Mouse (Mus musculus): ENCODE measurements around the gene Frmd4b. TPM values are rescaled to one million over a fixed set of nuclear protein-coding genes. Genes with fewer than 3 reads are reported as not detected.

The Frmd4b gene
- total RNA-seq, 2 experiments from 2014 or later: 34.4 to 41.6 TPM

DNA sequence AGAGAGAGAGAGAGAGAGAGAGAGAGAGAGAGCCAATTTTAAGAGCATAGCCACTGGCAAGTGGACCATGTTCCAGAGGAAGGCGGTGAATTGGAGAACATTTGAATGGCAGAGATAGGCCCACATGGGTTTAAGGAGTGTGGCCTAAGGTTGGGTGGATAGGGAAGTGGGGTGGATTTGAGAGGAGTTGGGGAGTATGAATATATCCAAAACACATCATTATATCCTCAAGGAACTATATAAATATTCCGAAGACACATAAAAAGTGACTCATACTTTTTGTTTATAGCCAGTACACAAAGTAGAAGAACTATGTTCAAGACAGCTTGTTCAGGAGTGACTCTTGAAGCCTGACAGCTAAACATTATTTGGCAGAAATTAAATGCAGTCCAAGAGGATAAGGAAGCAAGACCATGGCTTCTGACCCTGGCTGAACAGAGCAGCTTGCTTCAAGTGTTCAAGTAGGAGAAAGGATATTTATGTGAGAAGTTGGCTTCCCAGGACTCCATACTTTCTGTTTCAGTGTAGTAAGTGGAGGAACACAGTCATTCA, 36.8 kb downstream of the Frmd4b start:
- DNase-seq (ENCODE audit: low spot score in 2 of 2): no peak

DNA sequence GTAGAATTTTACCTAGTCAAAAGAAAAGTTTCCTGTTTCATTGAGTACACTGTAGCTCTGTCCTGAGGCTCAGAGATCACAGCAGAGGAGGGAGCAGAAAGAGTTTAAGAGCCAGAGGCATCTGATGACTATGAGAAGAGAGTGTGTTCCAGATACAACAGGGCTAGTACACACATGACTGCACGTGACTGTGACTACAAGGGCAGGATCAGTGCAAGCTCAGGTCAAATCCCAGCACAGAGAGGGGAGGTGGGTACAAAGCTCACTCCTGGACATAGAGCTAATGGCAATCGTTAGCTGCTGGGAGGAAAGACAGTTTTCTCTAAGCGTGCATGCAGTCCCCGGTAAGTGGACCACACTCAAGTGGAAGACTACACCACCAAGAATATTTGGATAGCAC, 37.6 kb downstream of the Frmd4b start:
- DNase-seq (ENCODE audit: low spot score in 2 of 2): no peak

DNA sequence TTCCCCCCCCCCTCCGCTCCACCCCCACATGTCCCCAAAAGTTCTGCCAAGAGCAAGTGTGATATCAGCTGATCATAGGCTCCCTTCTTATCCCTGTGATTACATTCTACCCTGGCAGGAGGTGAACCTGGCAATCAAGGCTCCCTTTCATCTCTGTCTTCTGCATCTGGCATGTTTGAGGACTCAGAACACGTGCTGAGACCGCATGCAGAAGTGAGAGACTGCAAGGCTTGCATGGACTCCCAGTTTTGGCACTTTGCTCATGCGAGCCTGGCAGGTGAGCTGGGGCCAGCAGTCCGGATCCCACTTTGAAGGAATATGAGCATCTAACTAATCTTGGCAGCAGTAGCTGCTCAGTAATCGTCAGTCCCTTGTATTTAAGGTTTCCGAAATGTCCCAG, 39.1 kb downstream of the Frmd4b start:
- DNase-seq (ENCODE audit: low spot score in 2 of 2): no peak

DNA sequence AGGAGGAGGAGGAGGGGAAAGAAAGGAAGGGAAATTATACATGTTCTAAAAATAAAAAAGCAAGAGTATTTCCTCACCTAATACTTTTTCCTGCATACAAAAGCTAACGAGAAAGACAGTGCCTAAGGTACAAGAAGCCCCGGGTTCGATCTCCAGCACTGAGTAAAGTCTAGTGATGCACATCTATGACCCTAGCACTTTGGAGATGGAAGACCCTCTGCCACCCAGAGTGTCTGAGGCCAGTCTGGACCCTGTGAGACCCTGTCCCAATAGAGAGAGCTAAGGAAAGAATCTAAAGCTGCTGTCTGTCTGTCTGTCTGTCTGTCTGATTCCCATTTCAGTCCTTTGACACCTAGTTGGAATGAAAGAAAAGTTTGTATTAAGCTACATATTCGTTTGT, 40.0 kb downstream of the Frmd4b start:
- no peak for DNase-seq (ENCODE audit: low spot score in 2 of 2)

DNA sequence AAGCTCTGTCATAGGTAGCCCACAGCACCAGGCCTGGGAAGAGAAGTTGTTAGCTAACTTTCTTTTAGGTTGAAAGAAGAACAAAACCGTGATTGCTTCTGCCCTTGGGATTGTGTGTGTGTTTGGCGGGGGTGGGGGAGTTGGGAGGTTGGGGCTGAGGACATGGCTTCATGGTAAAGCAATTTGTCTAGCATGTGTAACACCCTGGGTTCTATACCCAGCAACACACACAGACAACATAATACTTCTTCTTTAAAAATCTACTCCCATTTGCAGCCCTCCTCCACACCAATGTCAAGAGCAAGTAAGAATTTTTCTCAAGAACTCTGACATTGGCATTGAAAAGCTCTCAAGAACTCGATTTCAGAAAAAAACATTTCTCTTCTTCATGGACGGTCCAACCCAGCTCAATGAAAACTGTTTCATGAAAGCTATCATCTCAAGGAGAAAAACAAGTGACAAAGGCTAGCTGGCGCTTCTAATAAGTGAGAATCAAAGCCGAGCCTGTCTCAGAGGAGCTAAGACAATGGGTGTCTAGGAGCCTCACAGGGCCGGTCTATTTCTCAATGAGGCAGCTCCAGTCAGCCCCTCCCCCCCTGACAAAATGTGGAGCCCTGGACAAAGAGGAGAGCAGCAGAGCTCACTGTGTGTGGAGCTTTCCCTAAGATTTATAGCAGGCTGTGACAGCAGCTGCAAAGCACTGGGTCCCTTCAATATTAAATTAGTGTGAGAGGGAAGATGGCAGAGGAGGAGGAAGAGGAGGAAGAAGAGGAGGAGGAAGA, 40.6 kb downstream of the Frmd4b start:
- no peak for DNase-seq (ENCODE audit: low spot score in 2 of 2)

DNA sequence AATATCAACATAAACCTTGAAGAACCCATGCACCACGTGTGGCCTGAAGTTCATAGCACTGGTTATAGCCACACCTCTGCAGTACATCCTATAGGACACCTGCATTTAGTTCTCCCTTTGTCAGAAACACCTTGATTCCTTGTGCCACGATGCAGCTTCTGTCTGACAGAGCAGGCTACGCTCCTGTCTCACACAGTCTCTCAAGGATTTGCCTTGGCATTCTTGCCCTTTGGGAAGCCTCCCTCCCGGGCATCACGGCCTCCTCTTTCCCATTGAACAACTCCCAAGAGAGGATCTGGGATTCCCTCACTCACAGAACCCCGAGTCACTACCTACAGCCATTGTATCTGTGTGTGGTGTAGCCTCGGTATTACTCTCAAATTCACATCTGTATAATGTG, 41.2 kb downstream of the Frmd4b start:
- DNase-seq (ENCODE audit: low spot score in 2 of 2): no peak

DNA sequence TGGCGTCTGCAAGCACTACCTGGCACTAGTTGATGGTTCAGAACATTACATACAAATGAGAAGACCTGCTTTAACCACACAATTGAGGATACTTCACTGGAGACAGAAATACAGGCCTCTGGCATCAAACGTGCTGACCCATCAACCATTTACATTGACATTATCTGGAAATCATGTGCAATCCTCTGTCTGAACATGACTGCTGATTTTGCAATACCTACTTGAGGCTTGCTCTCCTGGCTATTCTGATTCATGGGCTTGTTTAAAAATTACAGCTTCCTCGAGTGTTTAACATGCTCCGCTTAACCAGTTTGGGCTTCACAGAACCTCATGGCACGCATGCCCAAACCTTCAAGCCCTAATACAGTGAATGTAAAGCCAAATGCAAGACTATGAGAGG, 42.4 kb downstream of the Frmd4b start:
- DNase-seq (ENCODE audit: low spot score in 2 of 2): no peak

DNA sequence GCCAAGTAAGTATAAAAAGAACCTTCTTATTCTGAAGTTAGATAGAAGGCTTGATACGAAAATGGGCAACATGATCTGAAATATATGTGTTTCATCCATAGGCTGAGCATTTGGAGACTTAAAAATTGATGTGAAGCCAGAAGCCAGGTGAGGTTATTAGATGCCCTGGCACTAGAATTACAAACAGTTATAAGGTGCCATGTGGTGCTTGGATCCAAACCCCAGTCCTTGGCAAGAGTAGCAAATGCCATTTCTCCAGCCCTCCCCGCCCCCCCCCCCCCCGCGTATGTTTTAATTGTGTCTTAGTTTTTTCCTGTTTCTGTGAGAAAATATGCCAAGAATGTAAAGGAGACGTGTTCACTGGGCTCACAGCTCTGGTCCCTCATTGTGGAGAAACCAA, 45.1 kb downstream of the Frmd4b start:
- DNase-seq (ENCODE audit: low spot score in 2 of 2): no peak

DNA sequence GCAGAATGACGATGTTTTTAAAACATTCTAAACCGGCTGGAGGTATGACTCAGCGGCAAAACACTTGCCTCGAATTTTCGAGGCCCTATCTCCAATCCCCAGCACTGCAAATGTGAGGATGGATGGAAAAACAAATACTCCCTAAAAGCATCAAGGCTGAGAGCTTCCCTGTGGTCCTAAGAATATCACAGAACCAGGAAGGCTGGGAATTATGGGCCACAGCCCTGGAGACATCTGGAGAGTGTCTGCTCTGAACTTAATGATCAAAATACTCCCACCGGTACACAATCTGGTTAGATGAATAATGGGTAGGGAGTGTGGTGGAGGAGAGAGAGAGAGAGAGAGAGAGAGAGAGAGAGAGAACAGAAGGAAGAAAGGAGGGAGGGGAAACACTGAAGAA, 48.8 kb downstream of the Frmd4b start:
- DNase-seq (ENCODE audit: low spot score in 2 of 2): no peak

DNA sequence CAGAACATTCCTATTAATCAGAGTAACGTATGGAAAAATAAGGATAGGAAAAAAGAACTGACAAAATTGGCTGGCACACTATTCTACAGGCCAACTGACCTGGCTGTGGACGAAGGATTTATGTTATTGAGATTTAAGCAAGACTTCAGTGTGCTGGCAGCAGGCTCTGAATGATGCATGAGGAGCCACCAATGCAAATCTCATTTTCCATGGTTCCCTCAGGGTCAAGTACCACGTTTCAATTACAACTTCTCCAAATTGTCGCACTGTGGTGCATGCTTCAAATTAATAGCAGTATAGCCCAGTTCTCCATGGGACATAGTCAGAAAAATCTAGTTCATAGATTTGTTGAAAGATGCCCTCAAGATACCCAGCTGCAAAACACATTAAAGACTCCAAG, 50.6 kb downstream of the Frmd4b start:
- DNase-seq (ENCODE audit: low spot score in 2 of 2): no peak

DNA sequence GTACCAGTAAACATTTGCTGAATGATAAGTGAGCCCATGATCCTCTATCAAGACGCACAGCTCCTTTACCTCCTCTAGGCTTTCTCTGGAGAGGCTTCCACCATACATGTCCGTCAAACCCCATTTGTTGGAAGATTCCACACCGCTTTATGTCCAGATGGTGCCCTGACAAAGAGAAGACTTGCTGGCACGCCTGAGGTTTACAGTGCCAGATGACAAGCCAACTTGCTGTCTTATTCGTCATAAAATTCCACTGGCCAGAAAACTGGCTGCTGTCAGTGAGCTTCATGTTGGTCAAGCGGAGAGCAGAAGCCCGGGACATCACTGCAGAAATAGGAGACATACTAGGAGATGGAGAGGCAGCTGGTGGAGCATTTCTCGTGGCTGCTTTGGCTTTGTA, 60.2 kb downstream of the Frmd4b start:
- DNase-seq (ENCODE audit: low spot score in 2 of 2): no peak

DNA sequence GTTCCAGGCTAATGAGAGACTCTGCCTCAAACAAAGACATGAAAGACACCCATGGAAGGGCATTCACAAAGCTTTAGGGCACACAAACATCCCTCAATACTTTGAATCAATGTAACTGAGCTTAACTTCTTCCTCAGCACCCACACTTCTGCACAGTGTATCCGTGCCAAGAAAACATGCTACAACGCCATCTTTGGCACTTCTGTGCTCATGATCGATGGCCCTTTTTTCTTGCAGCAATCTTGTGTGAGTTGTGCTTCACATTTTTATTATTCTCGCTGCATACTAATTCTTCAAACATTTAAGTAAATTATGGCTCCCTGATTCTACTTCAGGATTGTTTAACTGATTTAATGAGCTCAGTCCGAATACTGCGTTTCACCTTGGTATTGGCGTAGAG, 61.7 kb downstream of the Frmd4b start:
- DNase-seq (ENCODE audit: low spot score in 2 of 2): no peak

DNA sequence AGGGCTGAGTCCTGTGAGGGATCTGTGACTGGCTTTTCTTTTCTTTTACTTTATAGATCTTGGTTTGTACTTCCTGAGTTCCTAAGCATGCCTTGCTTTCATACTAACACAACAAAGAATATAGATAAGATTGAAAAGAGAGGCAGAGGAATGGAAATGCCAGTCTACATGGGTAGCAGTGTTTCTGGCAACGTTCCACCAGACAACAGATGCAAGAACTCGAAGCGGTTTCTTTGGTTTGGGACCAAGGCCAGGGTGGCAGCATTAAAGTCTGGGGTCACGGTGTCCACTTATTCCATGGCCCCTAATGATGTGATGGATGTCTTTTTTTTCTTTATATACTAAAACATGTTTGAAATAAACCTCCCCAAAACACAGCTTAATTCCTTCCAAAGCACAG, 63.9 kb downstream of the Frmd4b start:
- DNase-seq (ENCODE audit: low spot score in 2 of 2): no peak

DNA sequence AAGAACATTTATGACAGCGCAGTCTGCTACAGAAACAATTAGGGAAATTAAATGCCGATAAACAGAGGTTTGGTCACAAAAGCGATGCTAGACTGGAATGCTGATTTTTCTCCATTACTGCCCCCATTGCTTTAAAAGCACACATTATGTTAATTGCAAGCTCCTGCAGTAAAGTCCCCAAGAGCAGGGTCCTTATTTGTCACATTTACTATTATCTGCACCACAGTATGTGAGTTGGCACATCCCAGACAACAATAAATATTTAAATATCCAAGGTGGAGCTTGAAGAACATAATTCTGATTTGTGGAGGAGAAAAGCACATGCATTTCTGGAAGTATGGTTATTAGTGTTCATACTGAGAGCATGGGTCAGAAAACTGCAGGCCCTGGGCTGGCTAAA, 64.8 kb downstream of the Frmd4b start:
- DNase-seq (ENCODE audit: low spot score in 2 of 2): no peak

DNA sequence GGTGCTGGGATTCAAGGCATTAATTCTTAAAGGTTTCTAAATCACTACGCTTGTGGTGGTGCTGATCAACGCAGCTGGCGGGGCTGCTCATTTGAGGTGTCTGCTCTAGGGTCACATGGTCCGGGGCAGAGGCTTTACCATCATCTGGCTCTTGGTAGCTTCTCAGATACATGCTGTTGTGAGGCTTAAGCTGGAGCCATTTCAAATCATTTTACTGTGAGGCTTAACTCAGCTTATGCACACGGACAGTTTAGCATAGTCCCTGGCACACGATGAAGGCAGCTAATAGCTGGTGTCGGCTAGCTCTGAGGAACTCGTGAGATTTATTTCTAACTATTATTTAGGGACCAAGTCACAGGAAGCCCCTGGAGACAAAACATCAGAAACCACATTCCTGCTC, 65.5 kb downstream of the Frmd4b start:
- no peak for DNase-seq (ENCODE audit: low spot score in 2 of 2)

DNA sequence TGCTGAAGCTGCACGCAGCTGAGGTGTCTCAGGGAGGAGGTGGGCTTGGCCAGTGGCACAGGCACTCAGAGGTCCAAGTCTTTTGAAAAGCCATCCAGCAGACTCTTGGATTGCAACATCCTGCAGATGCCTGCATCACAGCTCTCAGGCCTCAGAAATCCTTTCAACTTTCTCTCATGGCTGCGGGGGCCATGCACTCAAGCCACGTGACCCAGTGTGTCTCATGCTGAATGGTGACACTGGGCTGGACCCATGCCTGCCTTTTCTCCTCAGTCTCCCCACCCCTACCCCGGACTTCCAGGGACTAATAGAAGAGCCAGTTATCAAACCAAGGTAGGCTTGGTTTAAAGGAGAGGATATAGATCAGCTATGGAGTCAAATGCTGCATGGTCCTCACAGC, 66.2 kb downstream of the Frmd4b start:
- no peak for DNase-seq (ENCODE audit: low spot score in 2 of 2)

DNA sequence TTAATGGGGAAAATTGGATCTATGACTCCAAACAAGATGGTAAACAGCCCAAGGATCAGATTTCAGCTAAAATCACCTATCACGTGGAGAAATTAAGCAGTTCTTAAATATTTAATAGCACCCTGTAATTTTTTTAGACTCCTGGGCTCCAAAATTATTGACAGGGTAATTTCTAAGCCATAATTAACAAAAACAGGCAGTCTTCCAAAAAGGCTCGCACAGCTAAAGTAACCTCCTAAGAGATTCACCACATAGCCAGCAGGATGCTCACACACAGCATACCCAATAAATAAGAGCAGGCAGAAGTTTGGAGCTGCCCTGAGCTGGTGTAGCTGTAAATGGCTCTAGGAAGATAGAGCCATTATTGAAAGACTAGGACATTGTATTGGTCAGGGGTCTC, 76.9 kb downstream of the Frmd4b start:
- DNase-seq (ENCODE audit: low spot score in 2 of 2): no peak

DNA sequence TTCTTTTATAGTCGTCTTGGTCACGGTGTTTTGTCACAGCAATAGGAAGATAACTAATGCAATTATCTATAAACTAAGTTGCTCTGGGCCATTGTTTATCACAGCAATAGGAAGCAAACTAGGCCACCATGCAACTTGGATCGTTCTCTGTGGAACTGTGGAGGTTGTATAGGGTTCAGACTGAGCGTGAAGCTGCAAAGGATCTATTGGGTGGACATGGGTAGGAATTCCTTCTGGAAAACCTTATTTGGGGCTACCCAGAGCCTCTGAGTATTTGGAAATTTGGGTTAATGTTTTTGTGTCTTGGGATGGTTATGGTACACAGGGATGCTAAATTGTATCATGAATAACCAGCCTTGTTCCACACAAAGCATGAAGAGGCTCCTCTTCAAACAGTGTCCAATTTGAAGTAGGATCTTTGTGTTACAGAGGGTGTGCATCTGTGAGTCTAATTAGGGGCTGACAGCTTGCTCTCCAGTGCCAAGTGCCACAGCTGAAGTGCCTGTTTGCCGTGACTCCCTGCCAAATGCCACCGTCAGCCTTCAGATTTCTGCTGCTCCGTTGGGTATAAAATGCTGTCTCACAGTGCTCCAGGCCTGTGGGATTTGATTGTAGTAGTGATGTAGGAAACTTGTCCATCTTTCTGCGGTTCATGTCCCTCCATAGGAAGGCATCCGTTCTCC, 81.4 kb downstream of the Frmd4b start:
- no peak for DNase-seq (ENCODE audit: low spot score in 2 of 2)

DNA sequence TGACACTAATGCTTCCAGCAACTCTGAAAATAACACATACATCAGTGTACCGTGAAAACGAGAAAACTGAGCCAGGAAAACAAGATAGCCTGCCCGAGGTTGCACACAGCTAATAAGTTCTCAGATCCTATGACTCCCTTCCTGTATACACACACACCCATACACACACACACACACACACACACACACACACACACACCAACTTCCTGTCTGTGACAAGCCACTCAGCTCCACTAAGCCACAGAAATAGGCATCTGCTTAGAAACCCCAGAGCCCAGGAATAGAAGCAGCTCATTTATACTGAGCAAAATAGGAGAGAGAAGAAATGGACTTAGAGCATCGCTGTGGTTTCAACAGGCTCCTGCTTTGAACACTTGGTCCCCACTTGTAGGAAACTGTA, 86.3 kb downstream of the Frmd4b start:
- no peak for DNase-seq (ENCODE audit: low spot score in 2 of 2)

DNA sequence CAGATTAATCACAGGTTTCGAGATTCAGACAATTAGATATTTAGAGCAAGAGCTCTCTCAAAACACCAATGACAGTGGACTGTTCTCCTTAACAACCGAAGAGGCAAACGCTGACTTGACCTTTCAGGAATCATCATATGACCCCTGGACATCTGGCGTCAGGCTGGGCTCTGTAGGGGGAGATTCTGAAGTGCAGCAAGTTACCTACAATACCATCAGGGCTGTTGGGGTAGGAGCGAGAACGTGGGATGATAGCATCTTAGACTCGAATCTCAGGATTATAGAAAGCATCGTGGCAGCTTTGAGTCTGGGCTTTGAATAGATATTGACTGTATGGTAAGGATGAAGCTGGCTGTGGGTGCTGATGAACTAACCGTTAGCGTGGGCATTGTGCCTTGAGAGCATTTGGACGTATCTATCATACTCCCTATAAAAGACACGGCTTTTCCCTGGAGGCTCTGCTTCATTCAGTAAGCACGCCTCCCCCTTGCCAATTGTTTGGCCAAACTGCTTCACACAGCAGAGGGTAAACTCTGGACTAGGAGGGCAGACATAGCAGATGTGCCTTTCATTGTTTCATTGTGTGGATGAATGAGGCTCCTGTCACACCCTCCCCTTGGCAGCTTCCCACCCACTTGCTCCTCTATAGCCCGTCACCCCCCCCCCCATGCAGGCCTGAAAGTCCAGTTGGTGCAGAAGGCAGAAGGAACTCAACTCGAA, 88.2 kb downstream of the Frmd4b start:
- DNase-seq (ENCODE audit: low spot score in 2 of 2): no peak

DNA sequence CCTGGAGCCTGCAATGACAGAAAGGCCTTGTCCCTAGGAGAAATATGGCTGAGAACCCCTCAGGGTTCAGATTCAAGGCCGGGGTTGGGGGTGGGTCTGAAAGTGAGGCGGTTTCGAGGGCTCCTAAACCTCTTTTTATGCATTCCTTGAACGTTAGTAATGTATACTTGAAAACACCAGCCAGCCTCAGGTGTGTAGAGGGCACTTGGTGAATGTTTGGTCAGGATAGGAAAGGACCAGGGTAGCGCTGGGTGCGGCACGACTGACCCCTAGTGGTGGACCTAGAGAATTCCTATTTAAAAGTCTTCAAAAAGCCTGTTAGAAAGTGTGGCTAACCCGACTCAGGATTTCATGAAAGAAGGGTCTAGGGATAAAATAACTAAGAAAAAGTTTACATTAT, 91.2 kb downstream of the Frmd4b start:
- no peak for DNase-seq (ENCODE audit: low spot score in 2 of 2)

DNA sequence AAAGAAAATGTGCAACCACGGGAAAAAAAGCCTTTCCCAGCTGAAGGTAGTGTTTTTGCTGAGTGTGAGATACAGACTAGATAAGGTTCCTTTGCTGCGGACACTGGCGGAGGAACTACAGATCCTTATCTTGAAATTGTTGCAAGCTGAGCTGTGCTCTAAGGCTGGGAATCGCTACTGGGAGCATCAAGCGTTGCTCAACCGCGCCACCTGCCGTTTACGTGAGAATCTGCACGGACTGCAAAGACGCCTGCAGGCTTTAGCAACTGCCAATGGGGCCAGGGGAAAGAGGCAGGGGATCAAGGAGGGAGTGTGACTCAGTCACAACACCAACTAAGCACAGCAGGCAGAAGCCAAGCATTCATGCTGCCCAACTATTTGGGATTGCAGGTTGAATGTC, 94.2 kb downstream of the Frmd4b start:
- peak; percentile 47 to 68 for DNase-seq (ENCODE audit: low spot score in 2 of 2)

Data from adrenal gland, postnatal 4 days (tissue).